Mouse (Mus musculus) cerebellum, adult 11 months (tissue): ENCODE measurements around the gene Rasl11a.

ENCODE experiments used
- DNase-seq: peaks from one replicate; pipeline ENCODE4 v3.0.0; 2022

The Rasl11a gene

DNA sequence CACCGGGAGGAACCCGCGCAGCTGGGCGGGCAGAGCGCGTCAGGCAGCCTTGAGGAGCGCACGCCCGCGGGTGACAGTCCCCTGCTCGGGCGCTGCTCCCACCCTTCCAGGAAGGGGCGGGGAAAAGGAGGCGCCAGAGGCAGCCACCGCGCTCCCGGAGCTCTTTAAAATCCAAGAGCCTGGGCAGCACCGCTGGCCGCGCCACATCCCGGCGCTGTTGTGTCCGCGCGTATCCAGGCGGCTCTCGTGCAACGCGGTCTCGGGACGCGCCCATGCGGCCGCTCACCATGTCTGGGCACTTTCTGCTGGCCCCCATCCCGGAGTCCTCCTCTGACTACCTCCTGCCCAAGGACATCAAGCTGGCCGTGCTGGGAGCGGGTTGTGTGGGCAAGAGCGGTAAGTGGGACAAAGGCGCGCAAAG lies at the start of gene Rasl11a:
Rasl11a (plus strand) TSS at position 127 of the 421 bp plus-strand sequence.
- DNase-seq: peak; percentile 59

DNA sequence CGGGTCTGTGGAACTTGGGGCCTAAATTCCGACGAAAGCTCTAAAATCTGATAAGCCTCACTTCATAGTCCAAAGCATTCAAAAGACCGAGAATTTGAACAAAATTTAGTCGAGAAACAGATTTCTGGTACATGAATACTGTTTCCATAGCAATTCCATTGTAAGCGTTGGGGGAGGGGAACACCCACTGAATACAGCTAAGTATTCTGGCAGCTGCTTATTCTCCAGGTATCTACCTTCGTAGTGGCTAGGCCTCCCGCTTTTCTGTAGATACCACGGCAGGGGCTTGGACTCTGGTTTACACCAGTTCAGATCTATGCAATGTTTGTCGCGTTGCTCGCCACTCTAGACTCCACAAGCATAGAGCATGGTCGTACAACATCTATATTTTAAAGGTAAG lies 49.1 kb upstream of the Rasl11a start:
- no peak for DNase-seq

DNA sequence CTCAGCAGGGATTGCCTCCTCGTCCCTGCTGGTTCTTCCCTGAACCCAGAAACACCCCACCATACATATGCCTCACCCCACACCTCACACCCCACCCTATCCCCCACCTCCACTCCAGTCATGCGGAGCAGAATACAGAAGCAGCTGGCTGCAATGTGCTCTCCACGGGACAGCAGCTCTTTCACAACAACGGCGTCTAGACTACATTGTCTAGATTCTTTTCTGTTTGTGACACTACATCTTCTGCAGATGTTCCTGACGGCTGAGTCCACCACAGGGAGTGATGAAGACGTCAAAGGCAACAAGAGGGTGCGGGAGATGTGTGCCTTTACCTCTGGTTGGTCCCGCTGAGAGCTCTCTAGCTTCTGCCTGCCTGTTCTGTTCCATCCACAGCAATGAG lies 46.8 kb upstream of the Rasl11a start:
- no peak for DNase-seq

DNA sequence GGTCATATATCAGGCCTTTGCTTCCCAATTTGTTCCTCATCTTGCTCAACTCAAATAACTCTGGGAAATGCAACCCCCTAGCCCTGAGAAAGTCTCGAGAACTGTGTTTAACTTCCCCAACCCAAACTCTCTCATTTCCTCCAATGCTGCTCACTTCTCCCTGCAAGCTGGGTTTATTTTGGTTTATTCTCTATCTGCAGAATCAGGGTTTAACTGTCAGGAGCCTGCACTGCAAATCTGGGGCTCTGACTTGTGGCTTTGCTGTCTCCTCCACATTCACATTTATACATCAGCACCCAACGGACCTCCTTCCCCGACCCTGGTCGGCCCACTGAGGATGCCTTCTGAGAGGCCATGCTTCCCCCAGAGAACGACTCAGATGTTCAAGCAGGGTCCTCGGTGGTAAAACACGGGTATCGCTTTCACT lies 38.9 kb upstream of the Rasl11a start:
- DNase-seq: no peak

DNA sequence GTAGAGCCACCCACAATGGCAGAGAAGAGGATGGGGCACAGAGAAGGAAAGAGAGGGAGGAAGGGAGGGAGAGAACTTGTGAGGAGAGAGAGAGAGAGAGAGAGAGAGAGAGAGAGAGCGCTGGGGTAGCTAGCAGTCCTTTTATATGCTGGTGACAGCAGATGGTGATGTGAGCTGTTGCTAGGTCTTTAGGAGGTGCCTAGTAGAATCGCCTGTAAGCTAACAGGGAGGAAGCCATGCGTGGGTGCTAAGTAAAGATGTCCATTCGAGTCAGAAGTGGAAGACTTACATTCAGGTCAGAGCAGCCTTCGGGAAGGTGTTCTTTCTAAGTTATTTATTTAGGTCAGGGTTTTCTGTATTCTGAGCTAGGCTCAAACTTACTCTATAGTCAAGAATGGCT lies 34.9 kb upstream of the Rasl11a start:
- no peak for DNase-seq

DNA sequence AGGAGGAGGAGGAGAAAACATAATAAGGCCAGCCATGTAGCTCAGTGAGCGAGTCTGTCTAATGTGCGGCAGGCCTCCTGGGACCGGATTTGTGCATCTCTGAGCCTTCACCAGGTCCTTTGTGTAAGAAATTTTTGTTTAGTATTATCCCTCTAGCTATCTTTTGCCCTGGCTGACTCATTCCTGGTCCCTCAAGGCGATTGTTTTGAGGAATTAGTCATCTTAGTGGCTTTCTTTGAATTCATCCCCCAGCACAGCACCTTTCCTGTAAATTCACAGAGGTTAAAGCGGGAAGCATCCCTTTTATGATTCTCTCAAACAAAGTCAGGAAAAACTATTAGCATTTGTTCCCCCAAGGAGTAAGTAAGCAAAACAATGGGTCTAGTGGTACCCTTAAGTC lies 32.0 kb upstream of the Rasl11a start:
- no peak for DNase-seq

DNA sequence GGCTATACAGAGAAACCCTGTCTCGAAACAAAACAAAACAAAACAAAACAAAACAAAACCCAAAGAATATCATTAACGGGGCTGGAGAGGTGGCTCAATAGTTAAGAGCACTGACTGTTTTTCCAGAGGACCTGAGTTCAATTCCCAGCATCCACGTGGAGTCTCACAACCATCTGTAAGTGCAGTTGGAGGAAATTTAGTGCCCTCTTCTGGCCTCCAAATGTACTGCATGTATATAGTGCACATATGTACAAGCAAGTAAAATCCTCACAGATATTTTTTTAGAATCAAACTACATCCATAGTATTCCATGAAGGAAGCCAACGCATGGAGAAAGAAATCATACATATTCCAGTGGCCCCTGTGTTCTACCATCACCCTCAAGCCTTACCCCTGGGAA lies 31.4 kb upstream of the Rasl11a start:
- no peak for DNase-seq

DNA sequence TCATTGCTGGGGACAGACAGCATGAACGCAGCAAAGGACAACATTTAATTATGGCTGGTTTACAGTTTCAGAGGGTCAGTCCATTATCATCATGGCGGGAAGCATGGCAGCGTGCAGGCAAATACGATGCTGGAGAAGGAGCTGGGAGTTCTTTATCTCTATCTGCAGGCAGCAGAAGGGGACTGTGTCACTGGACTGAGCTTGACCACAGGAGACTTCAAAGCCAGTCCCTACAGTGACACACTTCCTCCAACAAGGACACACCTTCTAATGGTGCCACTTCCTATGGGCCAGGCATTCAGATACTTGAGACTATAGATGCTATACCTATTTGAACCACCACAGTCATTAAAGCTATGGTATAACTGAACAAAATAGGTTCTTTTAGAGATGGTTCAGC lies 29.5 kb upstream of the Rasl11a start:
- no peak for DNase-seq

DNA sequence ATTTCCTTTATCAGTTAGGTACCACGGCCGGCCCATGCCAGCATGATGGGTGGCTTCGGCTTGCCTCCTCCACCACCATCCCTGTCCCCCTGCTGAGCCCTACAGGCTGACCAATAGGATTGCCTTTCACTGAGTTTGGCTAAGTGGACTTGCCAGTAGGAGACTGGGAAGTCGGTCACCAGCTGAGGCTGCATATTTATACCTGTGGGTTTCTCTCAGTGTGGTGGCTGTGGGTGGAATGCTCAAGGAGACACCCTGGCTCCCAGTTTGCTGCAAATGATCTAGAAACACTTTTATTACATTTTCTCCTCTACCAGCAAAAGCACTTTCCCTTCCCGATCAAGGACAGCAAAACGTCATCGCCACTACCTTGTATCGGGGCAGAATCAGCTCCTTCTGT lies 27.3 kb upstream of the Rasl11a start:
- no peak for DNase-seq

DNA sequence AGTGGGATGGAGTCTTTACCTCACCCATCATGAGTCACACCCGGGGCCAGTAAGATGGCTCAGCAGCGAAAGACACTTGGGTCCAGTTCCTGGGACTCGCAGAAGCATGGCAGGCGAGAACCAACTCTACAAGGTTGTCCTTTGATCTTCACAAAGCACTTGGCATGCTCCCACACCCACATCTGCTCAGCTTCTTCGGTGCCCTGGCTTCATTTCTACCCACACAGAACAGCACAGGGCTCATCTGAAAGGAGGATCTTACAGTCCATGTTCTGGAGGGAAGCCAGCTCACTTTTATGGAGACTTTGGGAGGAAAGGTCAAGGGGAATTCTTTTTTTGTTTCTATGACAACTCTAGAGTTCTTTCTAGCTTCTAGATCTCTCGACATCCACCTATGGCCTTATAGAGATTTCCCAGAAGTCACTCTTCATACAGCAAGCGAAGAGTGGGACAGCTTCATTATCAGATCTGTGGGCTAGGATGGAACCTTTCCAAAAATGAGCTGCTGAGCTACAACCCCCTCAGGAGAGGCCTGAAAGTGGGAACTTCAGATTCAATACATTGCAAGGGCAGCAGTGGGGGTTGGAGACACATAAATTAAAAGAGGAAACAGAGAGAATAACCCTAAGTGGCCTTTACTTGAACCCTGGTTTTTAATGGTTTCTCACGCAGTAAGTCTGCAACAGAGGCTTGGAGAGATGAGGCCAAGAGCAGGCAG lies 25.8 kb upstream of the Rasl11a start:
- DNase-seq: no peak

DNA sequence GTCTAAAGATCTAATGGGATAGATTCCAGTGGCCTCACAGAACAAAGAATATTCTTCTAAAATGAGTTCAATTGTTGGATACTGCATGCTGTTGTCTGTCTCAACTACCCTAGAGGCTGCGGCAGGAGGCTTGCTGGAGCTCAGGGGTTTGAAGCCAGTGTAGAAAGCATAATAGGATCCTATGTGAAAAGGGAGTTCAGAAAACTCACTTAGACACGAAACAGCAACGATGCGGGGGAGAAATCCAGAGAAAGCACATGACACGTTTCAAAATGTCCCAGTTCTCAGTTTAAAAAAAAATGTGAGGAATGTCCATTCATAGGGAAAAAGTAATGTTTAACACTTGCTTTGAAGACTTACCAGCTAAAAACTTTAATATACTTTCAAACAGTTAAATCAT lies 21.9 kb upstream of the Rasl11a start:
- no peak for DNase-seq

DNA sequence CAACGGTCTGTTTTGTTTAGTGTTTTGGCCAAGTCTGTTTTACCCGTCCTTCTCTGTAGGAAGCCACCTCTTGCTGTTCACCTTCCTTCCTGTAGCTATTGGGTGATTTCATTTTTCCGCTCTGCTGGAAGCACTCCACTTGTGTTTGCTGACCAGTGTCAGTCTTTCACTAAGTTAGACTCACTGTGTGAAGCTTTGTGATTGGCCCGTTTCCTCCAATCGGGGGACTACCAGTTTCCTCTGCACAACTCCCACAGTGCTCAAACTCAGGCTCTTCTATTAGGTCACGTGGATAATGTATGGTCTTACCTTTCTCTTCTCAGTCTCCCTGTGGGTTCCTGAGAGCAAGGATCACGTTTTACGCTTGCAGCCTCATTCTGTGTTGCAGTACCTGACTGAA lies 15.3 kb upstream of the Rasl11a start:
- DNase-seq: no peak

DNA sequence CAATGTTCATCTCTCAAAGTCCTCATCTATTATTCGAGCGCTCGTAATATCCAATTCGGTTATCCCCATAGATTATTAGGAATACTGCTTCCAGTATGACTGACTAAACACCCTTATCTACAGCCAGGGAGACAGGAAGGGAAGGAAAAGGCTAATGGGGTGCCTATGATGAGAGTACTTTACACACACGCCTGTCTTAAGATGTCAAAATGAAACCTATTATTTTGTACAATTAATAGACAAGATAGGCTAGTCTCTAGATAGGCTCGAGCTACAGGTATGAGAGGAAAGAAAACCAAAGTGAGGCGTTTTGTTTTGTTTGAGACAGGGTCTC lies 12.5 kb upstream of the Rasl11a start:
- DNase-seq: no peak

DNA sequence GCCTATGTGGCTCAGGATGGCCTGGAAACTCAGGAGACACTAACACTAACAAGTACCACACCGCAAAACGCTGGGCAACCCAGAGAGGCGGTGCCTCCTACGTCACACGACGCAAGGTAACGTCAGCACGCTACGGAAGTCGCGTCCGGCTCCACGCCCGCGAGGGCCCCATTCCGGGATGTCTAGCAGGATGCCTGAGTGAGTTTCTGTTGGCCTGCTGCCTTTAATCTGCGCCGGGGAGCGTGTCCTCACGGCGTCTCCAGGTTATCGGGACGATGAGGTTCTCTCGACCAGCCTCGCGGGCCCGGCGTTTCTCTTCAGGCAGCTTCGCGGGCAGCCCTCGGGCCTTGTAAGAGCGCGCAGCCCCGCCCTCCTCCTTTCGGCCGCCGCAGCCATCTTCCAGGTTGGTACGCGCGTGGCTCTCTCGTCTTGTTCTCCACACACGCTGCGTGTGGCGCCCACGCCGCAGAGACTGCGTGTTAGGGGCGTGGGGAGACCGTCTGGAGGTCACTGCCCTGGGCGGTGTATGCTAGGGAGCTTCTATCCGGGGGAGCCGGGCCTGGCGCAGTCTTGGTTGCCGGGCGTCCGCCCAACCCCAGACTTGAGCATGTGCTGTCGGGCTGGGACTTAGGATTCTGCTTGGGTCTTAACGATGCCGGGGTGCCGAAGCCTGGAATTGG lies 12.0 kb upstream of the Rasl11a start, which contains the start of gene Rpl21:
Rpl21 (plus strand) TSS at position 122 of the 680 bp plus-strand sequence.
- peak; percentile 92 for DNase-seq

DNA sequence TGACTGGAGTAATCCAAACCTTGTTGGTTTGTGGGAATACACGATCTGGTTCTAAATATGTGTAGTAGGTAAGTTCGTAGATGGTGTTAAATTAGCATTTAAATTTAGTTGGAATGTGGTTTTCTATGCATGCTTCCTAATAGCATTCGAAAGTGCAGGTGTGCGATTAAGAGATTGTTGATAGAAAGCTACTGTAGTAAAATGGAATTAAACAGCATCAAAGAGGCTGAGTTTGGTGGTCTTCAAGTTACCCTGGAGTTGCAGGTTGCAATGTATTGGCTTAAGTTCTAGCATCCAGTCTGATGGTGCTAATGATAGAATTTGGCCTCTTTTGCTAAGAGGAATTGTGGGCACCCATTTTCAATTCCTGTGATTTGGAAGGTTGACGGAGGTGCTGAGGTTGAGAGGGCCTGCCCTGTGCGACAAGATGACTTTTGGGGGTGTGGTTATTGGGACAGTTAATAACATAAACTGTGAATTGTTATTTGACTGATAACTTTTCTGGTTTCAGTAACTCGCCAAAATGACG lies 11.1 kb upstream of the Rasl11a start:
- DNase-seq: no peak

DNA sequence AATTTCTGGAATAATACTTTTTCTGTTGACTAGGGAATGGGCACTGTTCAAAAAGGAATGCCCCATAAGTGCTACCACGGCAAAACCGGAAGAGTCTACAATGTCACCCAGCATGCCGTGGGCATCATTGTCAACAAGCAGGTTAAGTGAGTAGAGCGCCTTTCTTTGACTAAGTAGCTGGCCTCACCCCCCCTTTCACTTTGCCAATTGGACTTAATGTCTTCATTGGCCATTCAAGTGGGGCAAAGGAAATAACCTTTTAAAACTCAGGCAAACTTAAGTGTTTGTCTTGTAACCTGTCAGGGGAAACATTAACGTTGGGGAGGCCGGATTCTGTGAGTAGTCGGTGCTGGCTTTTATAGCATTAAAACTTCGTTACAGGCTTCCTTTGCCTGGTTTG lies 9.9 kb upstream of the Rasl11a start:
- DNase-seq: no peak

DNA sequence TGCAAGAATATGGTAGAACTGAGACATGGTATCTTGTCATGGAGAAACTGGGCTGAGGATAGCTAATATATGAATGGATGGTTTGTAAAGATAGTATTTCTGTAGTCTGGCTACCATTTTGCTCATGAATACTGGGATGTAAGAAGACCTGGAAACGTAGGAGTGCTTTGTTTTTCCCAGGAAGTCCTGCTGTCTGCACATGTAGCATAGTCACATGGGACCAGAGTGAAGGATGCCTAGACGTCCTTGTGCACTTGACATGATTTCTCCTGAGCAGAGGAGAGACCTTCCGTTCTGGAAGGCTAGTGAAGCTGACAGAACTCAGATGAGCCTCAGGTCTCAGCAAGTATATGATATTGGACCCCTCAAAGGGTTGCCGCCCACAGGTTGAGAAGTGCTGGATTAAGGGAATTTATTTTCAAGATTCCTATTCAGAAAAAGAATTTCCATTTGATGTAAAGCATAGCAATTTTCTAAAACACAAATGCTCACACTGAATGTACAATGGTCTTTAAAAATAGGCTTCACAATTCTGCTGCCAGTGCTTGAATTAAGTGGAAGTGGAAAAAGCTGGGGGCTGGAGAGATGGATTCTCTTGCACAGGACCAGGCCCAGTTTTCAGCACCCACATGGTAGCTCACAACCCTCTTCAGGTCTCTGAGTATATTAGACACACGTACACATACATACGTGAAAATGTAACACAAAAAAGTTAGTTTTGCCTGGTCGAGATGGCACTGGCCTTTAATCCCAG lies 6.7 kb upstream of the Rasl11a start:
- no peak for DNase-seq

DNA sequence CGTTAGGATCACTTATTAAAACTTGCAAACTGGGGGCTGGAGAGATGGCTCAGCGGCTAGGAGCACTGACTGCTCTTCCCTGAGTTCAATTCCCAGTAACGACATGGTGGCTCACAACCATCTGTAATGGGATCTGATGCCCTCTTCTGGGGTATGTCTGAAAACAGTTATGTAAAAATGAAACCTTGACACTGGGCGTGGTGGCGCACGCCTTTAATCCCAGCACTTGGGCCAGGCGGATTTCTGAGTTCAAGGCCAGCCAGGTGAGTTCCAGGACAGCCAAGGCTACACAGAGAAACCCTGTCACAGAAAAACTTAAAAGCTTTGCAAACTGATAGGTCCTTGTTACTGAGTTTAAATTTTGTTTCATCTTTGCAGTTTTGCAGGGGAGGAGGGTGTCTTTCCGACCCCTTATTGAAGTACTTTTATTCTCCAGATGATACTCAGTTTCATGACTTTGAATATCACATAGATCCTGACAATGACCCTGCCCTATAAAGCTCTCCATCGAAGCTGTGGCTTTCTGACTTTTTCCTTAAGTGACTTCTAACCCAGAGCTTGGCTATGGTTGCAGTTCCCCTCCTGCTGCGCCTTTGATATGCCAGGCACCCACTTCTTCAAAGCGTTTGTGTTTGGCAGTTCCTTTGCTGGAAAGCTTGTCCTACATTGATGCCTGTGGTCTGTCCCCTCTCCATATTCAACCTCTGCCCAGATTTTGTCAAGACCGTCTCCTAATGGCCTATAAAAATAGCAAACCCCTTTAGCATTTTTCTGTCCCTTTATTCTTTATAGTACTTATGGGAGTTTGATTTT lies 5.8 kb upstream of the Rasl11a start:
- no peak for DNase-seq

DNA sequence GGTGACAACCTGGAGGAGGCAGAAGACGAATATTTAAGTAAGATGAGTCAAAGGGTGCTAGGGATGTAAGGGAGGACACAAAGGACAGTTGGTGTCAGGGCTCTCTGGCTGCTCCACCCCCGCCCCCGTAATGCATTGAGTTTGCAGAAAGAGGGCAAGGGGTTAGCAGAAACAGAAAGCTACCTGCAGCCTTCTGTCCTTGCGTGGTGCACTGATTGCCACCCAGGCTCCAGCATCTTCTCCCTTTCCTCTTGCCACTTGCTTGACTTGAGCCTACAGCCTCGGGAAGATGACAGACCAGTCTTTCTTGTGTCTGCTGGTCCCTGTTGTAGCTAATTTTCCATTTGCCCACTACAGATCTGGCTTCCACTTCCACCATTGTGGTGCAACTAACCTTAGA lies 5.1 kb upstream of the Rasl11a start:
- no peak for DNase-seq

DNA sequence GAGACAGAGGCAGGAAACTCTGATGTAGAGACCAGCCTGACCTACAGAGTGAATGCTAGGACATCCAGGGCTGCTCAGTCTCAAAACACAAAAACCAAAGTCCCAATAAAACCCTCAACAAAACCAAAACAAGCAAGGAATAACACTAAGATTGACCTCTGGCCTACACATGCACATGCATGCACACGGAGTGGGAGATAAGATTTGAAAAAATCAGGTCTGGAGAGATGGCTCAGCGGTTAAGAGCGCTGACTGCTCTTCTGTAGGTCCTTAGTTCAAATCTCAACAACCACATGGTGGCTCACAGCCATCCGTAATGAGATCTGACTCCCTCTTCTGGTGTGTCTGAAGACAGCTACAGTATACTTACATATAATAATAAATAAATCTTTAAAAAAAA lies 4.4 kb upstream of the Rasl11a start:
- DNase-seq: no peak

DNA sequence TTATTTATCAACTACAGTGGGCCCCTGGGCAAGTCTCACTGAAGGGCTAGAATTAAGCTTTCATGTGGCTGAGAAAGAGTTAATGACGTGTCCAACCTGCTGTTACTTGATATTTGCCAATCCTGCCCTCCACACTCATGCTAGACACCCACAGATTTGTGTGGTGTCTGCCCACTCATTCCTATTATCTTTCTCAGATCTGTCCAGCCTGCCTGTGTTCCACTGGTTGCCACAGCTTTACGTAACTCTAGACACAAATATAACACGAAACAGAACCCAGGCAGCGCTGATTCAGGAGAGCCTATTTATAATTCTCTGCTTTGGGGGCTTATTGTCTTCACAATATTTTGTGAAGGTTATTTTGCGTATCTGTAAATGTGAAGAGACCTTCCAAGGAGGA lies 3.6 kb upstream of the Rasl11a start:
- no peak for DNase-seq

DNA sequence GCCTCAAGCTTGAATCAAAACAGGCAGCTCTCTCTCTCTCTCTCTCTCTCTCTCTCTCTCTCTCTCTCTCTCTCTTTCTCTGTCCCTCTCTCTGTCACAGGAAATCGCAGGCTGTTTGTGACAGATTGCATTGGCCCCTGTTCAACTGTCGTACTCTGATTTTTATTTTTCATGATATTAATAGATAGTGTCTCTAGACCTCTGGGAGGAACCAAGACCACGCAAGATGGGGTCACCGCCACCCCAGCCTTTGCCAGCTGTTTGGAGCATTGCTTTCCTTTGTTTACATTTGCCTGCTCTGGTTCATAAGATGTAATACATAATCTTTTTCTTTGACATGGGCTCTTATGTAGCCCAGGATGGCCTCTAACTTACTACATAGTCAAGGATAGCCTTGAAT lies 2.9 kb upstream of the Rasl11a start:
- DNase-seq: no peak
